Mouse (Mus musculus) lung, postnatal 14 days (tissue): ENCODE data around the gene Pecam1.
"Not testable (repeated sequence)": the region's sequence is repeated elsewhere in the genome, so short reads cannot be mapped to it uniquely, and the experiment has no call there.

ENCODE experiments used
- DNase-seq: peaks from one replicate; pipeline ENCODE4 v3.0.0; 2021

Pecam1 gene

DNA sequence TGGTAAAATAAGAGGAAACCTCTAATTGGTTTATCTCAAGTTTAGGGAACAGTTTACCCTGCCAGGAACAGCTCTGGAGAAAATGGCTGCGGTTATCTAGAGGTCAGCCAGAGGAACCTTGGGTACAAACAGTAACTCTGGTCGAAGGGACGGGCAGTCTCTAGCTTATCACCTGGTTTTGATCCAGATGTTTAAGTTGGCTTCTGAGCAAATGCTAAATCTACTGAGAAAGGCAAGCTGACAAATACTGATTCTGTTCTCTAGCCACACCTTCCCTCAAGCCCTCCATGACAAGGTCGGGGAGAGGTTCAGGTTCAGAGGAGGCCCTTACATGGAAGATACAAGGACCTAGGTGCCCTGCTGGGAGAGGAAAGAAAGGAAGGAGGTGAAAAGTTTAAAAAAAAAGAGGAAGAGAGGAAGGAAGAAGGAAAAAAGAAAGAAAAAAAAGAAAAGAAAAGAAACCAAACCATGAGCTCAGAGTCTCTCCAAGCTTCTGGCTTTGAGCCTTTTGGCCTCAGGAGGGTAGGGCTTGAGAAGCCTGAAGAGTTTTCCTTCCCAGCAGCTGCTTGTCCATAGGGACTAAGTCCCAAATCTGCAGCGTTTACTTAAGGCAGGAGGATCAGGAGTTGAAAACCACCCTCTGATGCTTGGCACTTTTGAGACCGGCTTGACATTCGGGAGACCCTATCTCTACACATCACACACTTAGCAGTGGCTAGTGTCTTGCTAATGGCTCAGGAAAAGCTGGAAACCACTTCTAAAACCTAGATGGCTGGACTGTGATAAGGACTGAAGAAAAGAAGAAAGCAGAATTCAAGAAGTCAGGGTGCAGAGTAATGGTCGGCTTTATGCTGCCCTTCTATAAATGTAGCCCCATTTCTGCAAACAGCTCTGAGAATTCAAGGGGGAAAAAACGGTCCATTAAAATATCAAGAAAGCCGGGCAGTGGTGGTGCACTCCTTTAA, 21.7 kb downstream of the Pecam1 start:
- DNase-seq = no peak

DNA sequence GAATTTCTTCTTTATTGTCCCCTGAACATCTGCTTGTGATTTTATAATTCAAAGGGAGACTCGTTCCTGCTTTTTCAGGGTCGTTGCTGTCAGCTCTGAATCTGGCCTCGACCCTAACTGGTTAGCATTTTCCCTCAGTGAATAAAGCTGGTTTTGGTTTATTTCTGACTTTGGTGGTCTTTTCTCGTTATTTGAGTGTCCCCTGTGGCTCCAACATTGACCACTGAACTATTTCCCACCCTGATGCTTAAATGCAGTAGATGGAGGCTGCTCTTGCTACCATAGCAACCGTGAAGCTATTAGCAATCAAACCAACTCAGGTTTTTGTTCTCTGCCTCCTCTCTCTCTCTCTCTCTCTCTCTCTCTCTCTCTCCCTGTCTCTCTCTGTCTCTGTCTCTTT, 22.5 kb downstream of the Pecam1 start:
- no peak for DNase-seq

DNA sequence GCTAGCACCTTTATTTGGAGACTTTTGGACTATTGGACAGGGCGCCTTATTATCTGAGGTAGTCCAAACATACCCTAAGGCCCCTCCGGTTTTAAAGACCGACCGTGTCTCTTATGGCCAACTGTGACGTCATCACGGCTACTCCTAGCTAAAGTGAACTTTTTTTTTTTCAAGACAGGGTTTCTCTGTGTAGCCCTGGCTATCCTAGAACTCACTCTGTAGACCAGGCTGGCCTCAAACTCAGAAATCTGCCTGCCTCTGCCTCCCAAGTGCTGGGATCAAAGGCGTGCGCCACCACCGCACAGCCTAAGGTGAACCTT, 25.6 kb downstream of the Pecam1 start:
- not testable (repeated sequence) for DNase-seq

DNA sequence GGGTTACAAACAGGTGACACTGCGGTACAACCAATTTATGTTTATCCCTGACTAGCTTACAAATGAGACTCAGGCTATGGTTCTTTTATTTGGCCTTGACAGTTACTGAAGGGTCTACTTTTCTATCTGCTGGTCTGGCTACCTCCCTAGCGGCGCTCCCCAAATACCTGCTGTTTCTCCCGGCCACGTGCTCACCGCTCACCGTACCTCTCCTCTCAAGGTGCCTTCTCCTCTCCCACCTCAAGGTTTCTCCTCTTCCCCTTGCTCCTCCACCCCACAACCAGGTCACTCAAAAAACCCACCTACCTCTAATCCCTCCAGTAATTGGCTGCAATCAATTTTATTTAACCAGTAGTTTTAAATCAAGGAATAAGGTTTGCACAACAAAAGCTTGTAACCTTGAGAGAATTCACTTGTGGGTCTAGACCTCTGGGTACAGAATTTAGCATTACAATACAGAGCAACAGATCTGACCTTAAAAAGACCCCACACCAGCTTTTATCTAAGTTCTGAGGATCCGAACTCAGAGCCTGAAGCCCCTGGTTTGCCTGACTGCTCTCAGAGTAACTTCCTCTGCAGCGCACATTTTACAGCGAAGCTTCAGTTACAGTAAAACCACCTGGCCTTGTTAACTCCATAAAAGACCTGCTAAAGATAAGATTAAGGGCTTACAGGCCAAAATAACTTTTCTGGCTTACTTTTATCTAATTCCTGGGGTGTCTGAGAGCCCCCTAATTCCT, 26.1 kb downstream of the Pecam1 start:
- no peak for DNase-seq

DNA sequence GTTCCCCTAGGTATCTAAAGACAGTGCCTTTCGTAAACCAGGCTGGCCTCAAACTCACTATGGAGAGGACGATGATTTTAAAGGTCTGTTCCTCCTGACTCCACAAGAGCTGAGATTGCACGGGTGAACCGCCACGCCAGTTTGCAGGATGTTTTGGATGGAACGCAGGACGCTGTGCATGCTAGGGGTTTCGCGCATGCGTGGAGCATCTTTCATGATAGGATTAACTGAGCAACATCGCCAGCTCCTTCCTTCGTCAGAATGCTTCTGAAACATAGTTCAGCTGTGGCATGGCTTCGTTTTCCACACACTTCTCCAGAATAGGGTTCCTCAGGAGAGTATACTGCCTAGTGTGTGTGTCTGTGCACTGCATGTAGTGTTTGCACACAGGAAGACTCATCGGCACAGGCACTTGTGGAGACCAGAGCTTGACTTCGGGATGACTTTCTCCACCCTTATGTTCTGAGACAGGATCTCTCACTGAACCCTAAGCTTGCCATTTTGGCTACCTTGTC, 26.8 kb downstream of the Pecam1 start:
- DNase-seq = no peak

DNA sequence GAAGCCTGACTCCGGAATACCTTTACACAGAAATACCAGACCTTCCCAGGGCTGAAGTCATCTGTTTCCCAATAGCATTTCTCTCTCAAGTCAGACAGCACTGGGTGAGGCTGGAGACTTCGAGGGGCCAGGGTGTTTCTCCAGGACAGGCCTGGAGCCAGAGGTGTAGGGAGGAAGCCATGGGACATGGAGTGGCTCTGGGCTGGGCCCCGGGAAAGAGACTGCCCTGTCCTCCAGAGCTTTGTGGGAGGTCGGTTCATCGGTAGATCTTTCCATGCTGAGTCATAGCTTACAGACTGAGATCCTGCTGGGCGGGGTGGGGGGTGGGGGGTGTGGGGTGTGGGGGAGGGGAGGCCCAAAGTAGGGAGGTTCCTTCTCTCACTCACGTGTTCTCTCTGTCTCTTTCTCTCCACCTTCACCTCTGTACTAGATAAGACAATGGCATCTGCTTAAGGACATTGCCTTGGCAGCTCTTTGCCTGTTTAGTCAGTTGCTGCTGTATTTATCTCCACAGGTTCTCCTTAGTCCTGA, 27.5 kb downstream of the Pecam1 start:
- no peak for DNase-seq

DNA sequence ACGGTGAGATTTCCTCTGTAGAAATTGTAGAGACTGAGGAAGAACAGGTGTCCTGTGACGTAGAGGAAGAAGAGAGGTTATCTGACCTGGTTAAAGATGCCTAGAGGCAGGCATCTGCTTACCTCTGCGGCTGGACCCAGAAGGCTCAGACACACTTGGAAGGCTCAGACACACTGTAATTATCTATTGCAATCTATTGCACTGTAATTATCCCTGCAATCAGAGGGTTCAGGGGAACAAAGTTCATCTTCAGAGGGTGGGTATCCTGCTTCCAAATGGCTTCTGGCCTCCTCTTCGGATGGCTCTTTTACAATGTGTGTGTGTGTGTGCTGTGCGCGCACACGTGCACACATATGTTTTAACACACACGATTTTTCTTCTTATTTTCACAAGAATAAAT, 30.0 kb downstream of the Pecam1 start:
- DNase-seq = no peak

DNA sequence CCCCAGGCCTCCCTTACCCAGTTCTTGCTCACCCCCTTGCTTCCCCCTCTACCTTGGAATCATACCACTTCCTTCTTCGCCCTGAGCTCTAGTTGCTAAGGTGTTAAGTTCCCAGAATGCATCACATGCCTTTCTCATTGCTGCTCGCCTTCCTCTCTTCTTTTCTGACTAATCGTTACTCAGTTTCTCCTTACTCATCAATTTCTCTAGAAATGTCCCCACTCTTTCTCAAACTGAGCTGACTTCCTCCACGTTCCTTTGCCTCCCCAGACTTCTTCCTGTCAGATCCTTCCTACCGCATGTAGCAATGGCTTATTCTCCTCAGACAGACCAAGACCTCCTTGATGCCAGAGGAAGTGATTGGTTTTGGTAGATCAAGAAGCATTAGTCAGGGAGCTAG, 33.9 kb downstream of the Pecam1 start:
- no peak for DNase-seq

DNA sequence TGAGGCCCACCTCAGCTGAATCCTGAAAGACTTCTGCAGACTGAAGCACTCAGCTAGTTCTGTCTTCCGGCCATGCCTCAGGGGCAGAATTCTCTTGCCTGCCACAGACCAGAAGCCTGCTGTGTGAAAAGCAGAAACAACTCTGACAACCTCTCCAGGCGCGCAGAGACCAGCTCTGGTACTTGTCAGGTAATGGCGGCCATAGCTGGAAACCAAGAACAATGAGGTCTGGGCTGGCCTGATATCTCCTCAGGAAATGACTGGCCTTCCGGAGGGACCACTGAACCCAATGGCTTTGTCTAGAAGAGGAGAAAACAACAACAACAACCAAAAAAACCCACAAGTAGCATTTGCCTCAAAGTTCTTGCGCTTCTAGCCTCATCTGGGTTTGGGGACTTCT, 35.4 kb downstream of the Pecam1 start:
- DNase-seq = peak; percentile 64

DNA sequence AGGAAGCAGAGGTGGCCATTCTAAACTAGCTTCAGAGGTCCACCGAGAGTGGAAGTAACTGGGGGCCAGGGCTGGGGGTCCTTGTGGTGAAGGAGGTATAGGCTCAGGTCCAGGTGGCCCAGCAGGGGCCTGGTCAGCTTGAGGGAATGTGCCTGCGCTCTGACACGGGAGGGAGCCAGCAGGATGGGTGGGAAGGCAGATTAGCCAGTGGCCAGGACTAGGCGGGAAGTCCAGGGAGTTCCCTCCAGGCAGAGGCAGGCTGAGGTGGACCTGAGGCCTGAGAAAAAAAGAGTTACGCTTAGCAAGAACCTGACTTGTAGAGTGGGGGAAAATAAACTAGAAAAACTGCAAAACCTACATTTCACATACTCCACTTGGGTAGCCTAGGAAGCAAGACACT, 39.6 kb downstream of the Pecam1 start:
- DNase-seq = no peak

DNA sequence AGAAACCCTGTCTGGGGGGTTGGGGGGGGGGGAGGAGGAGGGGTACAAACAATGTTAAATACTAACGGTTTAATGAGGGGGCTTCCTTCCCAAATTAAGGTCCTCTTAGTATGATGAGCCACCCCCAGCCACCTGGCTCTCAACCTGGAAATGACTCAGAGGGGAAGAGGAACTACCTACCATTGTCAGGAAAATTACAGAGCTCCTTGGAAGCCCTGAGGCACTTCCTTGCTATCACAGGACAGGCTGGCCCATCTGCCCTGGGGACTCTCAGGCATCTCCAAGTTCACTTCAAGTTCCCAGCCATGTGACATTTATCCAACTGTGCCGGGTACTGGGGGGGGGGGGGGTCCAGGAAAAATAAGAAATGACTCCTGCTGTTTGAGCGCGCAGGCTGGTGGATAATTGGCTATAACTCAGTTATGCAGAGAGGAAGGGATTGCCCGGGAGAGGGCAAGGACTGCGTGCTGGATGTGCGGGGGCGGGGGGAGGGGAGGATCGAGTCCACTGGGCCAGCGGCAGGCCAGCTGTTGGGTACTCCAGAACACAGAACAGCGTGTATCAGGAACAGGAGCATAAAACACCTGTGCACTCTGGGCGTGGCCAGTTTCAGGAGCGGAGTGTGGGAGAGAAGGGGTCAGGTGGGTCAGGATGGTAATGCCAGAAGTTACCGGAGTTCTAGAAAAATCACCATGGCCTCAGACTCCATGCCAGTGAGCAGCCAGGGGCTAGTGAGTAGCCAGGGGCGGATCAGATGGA, 41.0 kb downstream of the Pecam1 start:
- no peak for DNase-seq

DNA sequence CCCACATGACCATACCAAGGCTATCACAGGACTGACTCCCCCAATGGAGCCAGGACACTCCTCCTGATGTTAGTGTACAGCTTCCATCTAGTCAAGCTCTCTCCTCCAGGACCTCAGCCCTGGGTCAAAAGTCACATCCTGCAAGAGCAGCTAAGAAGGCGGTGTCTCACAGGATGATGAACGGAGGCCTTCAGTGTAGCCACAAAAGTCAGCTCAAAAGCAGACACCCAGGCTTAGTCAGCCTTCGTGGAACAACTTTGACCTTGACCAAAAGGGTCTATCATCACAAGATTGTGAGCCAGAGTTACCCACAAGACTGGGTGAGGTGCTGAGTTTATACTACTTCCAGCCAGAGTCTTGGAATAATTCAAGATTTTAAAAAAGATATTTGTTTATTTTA, 42.6 kb downstream of the Pecam1 start:
- no peak for DNase-seq

DNA sequence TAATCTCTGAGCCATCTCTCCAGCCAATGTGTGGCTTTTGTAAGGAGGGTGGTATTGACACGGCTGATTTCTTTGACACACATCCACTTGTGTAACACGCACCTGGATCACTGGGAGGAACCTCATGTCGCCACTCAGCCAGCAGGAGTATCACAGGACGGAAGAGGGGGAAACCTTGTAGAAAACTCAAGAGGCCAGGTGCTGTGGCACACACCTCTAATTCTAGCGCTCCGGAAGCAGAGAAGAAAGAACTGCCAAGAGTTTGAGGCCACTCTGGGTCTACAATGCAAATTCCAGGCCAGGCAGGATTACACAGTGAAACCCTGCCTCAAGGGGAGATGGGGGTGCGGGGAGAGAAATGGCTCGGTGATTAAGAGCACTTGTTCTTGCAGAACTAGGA, 43.3 kb downstream of the Pecam1 start:
- no peak for DNase-seq

DNA sequence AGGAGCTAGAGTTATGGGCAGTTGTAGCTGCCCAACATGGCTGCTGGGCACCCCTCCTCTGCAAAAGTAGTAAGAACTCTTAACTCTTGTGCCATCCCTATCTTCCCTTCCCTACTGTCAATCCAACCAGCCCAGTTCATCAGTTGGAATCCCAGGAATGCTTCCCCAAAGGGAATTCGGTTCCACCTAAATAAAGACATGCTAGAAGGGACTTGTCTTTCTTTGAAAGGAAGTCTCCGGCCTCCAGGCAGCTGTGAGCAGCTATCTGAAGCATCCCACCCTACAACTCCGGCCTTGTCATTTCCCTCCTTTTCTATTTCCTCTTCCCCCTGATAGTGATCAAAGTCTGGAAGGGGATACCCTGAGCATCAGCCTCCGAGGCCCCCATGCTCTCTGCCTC, 44.2 kb downstream of the Pecam1 start:
- DNase-seq = no peak

DNA sequence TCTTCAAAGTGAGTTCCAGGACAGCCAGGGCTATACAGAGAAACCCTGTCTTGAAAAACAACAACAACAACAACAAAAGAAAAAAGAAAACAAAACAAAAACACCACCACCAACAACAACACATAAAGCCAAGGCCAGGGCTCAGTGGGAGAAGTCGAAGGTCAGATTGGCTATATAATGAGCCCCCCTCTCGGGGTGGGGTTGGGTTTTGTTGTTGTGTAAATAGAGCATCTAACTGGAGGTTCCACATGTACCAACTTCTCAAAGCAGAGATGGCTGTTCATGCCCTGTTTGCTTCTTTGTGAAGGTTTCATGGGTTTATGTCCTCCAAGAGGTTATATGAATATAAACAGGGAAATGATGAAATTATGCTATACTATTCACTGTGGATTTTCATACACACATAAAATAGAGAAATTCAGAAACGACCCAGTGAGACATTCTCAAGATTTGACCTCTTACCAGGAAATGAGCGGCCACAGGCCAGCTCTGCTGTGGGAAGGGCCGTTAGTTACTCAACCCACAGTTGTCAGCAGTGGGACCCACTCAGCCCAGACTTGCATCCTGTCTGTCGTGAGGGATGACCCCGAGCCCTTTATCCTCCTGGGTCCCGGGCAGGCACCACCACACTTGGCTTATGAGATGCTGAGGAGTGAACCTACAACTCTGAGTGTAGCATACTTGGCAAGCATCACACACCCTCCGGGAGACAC, 45.9 kb downstream of the Pecam1 start:
- no peak for DNase-seq

DNA sequence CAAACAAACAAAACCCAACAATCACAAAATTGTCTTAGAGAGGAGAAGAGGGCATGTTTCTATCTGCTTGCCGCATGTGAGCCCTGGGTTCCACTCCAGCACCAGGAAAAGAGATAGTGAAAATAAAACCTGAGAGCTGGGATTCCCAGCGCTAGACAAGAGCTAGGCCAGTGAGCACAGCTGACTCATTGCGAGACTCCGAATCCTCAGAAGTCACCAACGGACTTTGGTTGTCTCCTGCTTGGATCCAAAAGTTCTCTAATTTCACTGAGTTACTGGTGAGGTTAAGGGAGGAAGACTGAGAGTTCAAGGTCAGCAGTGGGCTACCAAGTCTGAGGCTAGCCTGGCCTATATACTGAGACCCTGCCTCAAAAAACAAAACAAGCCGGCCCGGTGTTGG, 46.5 kb downstream of the Pecam1 start:
- no peak for DNase-seq

DNA sequence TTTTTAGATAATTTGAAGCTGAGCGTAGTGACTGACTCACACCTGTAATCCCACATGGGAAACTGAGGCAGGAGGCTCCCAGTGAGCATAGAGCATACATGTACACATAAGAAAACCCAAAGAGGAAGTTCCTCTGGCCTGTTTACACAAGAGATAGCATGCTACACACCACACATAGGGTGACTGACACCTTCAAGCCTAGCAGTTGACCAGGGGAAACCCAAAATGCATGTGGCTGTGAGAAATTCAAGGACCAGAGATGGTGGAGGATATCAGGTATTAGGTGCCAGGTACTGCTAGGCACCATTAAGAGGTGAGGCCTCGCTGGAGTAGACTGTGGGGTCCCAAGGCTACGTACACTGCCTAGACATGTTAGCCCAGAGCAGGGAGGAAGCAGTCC, 47.8 kb downstream of the Pecam1 start:
- DNase-seq = no peak

DNA sequence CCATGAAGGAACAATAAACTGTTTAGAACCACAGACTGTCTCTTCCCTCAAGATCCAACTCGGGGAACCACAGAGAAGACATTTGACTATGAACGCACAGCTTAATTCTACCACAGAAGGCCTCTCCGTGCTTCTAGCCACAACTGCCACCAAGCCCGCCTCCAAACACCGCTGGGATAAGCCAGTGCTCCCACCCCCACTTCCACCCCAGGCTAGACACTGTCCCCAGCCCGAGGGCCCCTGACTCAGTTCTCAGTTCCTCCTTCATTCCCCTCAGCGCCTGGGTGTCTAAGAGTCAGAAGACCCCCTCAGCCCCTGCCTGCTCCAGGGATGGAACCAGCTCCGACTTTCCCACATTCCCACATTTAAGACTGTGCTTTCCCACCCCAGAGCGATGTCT, 48.8 kb downstream of the Pecam1 start:
- no peak for DNase-seq

DNA sequence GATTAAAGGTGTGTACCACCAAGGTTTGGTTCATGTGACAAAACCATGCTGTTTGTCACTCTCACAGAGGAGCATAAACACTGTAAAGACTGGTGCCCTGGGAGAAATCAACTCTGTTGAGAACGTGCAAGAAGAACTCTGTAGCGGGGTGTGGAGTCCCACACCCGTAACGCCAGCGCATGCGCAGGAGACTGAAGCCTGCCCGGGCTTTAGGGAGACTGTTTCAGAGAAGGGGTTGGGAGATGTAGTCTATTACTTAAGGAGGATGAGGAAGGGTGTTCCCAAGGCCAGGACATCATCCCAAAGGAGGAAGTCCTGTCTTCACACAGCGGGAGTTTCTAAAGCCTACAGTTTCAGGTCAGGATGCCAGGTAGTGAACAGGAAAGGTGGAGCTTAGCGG, 51.3 kb downstream of the Pecam1 start:
- DNase-seq = no peak

DNA sequence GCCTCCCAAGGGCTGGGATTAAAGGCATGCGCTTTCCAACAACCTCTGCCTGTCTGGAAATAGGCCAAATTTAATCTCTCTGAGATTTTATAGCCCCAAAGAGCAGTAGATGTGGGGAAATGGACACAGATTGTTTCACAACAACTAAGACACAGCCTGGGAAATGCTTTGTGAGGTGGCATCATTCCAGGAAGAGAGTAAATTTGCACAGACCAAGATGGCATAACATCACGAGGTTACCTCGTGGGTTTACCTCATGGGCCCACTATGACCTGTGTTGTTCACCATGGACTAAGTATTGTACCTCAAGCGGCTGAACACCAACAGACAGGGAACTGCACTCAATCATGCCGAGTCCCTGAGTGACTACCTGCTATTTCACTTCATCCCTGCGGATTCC, 52.1 kb downstream of the Pecam1 start:
- DNase-seq = no peak

DNA sequence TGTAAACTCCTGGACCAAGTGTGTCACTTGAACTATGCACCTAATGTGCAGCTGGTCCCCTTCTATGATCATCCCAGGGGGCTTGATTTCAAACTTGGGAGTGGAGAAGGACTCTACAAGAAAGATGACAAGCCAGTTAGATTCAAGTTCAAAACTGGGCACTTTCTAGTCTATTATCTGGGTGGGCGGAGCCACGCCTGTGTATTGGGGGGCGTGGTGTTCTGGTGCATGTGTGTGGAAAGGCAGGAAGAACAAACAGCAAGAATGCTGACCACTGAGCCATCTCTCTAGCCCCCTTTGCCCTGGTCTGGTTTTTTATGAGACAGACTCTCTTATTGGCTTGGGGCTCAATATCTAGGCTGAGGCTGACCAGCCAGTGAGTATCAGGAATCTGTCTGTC, 54.5 kb downstream of the Pecam1 start:
- no peak for DNase-seq

DNA sequence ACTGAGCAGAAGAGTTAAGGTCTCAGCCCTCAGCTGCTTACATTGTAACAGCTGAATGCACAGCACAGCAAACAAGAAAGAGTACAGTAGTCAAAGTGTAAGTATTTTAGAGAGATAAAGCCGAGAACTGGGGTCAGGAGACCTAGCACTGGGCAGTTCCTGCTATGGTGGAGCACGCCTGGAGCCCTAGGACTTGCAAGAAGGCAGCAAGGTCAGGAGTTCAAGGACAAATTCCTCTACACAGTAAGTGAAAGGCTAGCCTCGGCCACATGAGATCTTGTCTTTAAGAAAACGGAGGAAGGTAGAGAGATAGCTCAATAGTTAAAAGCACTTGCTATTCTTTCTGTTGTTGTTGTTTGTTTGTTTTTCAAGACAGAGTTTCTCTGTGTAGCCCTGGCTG, 57.5 kb downstream of the Pecam1 start:
- no peak for DNase-seq

DNA sequence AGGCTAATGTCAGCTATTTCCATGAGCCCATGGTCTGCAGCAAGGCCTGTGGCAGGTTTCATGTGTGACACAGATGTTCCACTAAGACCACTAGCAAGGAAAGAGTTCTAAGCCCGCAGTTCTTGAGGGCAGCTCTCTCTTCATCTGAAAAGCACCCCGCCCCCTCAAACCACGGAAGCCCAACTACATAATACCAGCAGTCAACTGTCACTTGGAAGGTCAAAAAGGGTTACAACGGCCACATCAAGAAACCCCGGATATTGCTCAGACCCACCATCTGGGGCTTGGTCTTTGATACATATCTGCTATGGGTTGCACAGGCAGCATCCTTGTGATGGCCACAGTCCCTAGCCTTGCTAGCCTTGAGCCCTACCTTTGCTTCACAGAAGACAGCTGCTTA, 62.1 kb downstream of the Pecam1 start:
- DNase-seq = no peak
